Mouse (Mus musculus) brain, adult 2 months (tissue): ENCODE results near the gene Rbfox2.
A peak's percentile ranks its signal among the peaks of the same experiment; 100 is the strongest.
"Not testable (repeated sequence)": the region's sequence is repeated elsewhere in the genome, so short reads cannot be mapped to it uniquely, and the experiment has no call there.

ENCODE experiments used
- DNase-seq: peaks from one replicate; pipeline ENCODE4 v3.0.0; 2011; ENCODE audit warnings: low read depth, low spot score

Gene Rbfox2

DNA sequence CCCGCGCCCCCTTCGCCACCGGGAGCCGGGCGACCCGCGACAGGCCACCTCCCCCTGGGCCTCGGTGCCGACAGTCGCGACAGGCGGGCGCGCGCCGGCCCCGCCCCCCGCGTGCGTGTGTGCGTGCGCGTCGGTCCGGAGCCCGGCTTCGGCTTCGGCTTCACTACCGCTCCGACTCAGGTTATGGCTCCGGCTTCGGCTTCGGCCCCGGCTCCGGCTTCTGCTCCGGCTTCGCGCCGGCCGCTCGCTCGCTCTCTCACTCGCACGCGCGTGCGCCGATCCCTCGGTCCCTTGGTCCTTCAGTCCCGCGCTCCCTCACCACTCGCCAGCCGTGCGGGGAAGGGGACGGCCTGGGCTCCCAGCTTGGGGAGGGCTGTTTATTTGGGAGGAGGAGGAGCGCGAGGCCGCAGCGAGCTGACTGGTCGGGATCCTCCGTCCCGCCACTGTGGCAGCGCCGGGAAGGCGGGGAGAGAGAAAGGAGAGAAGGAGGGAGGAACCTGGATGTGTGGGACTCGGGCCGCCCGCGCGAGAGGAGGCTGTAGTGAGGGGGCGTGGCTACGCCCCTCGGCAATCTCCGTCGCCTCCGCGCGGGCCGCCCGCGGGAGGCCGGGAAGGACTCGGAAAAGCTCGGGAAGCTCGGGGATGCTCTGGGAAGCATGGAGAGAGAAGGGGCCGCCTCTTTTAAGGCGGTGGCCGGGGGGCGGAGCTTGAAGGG, at the start of gene Rbfox2:
Gene Rbfox2 (minus strand): TSS at position 458 of the 715 bp plus-strand sequence.
- peak; percentile 97 for DNase-seq

GRCm38 (mm10) chr15:77356248-77356810, 49.5 kb upstream of the Rbfox2 start:
- peak; percentile 84 for DNase-seq

- peak; percentile 72 for DNase-seq
Measured at GRCm38 (mm10) chr15:77354848-77355551, 48.2 kb upstream of the Rbfox2 start.

DNA sequence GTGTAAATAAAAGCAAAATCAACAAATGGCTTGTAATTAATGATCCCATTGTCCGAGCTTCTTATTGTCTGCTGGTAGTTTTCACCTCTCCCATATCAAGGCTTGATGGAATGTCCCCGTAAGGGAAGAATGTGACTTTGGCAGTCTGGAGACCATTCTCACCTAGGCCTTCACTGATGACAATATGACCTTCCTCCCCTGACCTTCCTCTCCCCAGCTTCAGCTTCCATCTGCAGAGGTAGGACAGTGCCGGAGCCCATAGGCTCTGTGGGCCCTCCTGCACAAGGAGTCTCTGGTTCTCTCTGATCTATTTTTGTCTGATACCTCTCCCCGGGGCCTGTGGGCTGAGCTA, 47.7 kb upstream of the Rbfox2 start:
- no peak for DNase-seq

- DNase-seq: no peak
Measured at GRCm38 (mm10) chr15:77353764-77354163, 47.0 kb upstream of the Rbfox2 start.

- no peak for DNase-seq
Measured at GRCm38 (mm10) chr15:77352863-77353262, 46.1 kb upstream of the Rbfox2 start.

DNA sequence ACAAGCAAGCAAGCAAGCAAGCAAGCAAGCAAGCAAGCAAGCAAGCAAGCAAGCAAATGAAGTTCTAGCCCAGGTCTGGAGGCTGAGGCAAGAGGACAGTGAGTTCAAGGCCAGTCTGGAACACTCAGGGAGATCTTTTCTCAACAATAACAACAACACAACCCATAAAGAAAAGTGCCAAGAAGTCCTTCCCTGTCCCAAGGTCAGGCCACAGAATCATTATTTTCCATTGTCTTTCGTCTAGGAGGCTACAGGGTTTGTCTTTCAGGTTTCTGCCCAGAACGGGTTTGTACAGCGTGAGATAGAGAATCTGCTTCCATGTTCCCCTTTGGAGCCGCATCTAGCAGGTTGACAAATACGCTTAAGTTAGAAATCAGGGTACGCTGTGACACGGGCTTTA, 43.3 kb upstream of the Rbfox2 start:
- DNase-seq: no peak

- no peak for DNase-seq
Measured at GRCm38 (mm10) chr15:77348146-77348545, 41.3 kb upstream of the Rbfox2 start.

- no peak for DNase-seq
Measured at GRCm38 (mm10) chr15:77344127-77345125, 37.6 kb upstream of the Rbfox2 start.

GRCm38 (mm10) chr15:77343527-77344091, 36.8 kb upstream of the Rbfox2 start:
- DNase-seq: peak; percentile 75

GRCm38 (mm10) chr15:77342962-77343526, 36.2 kb upstream of the Rbfox2 start:
- DNase-seq: peak; percentile 47

DNA sequence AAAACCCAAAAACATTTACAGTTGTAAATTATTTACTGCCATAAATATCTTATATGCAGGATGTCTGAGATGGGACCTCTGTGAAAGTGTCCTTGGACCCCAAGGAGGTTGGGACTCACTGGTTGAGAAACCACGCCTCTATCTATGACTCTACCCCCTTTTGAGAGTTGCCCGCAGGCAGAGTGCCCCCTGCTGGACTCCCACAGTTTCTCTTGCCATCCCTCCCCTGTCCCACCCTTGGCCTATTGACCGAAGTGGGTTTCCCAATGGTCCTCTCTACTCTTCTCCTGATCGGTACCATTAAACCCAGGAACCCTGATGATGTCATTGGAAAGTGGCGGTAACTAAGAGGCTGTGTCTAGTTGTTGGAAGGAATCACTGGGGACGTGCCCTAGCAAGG, 35.2 kb upstream of the Rbfox2 start:
- no peak for DNase-seq

DNA sequence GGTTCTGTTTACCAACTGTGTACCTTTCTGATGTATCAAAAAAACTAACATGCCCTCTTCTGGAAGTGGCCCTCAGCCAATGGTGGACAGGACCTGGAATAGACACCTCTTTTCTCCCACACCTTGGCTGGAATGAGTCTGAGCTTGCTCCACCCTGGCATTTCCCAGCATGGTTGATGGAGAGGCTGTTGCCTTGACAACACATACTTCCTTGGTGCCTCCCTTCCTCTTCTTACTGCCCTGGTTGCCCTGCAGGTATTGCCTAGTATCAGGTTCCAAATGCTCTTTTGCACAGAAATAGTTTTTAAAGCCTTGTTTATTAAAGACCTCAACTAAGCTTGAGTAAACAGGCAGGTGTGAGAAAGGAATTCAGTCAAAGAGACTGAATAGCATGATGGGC, 33.8 kb upstream of the Rbfox2 start:
- no peak for DNase-seq

- DNase-seq: no peak
Measured at GRCm38 (mm10) chr15:77338924-77339429, 32.2 kb upstream of the Rbfox2 start.

DNA sequence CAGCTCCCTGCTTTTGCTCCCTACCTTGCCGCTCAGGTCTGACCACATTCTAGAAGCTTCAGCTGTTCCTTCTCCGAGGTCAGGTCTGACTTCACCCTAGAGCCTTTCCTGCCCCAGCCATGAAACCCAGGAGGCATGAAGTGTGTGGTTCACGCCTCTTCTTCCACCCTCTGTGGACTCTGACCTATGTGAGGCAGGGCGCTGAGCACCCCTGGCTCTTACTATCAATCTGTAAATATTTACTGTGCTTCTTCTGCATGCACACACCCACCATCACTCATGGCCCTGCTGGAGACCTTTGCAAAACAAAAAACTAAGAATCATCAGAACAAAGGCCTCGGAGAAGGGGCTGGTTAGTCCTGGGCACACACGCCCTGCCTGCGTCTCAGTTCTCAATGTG, 31.6 kb upstream of the Rbfox2 start:
- DNase-seq: no peak

- peak; percentile 48 for DNase-seq
Measured at GRCm38 (mm10) chr15:77337926-77338325, 31.1 kb upstream of the Rbfox2 start.

DNA sequence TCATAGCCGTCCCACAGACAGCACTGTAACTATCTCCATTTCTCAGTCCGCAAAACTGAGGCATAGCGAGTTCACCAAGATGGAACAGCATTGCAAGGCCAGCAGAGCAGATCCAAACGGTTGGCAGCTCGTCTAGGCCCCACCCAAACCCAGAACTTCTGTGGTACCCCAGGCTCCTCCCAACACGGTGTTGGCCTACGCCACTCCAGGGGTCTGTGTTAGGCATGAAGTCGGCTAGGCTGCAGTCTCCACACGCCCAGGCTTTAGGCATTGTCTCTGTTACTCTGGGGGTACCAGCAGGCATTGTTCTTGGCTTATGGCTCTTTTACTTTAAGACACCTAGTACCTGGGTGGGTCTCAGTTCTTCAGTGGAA, 30.2 kb upstream of the Rbfox2 start:
- DNase-seq: no peak

DNA sequence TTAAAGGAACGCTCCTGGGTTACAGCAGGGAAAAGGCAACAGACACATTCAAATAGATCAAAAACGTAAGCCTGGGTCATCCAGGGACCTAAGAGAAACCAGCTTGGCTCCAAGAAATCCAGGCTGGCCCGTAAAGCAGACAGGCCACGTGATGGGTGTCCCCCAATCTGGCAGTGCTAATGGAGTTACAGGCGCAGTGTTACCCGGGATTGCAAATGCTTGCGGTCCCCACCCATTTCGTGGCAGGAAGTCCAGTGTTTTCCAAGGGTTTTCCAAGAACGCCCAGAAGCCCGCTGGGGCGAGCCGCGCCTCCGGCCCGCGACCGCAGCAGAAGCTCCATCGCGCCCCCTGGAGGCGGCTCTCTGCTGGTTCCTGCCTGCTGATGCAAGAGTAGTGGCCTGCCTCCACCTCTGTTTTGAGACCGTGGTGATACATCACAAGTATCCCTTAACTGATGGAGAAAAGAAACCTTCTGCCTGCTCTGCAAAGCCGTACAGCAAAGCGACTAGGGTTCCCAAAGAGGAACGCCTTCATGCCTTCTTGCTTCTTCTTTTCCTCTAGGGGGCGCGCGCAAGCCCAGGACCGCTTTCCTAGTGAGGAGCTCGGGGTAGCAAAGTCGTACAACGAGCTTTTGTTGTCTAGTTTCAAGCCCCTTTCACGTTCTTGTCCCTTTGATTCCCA, 29.6 kb upstream of the Rbfox2 start:
- DNase-seq: peak; percentile 88

- not testable (repeated sequence) for DNase-seq
Measured at GRCm38 (mm10) chr15:77335185-77335584, 28.4 kb upstream of the Rbfox2 start.

DNA sequence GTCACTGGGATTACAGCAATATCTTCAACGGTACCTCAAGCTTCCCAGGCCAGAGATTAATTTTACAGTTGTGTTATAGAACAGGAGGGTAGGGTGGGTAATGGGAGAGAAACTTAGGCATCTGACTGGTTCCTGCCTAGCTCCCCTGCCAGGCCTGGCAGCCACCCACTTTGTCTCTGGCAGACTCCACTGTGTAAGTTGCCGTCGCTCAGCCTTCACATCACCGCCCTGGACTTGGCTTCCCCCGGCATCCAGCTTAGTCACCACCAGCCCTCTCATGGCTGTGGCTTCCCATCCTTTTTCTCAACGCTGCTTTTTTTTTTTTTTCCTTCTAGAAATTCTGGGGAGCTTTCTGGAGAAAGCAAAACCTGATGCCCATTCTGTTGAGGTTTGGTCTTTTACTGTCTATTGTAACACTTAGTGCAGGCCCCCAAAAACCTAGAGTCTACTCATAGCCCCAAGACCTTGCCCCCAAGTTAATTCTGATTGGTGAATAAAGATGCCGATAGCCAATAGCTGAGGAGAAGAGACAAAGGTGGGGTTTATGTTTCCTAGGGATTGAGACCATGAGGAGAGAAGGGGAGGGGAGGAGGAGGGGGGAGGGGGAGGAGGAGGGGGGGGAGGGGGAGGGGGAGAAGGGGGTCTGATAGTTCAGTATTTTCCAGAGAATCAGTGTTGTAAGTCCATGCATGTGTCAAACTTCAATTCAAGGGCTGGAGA, 25.6 kb upstream of the Rbfox2 start:
- peak; percentile 90 for DNase-seq
